Mouse (Mus musculus): ENCODE data around the gene Dtx3.
A peak's percentile ranks its signal among the peaks of the same experiment; 100 is the strongest.

Gene Dtx3

DNA sequence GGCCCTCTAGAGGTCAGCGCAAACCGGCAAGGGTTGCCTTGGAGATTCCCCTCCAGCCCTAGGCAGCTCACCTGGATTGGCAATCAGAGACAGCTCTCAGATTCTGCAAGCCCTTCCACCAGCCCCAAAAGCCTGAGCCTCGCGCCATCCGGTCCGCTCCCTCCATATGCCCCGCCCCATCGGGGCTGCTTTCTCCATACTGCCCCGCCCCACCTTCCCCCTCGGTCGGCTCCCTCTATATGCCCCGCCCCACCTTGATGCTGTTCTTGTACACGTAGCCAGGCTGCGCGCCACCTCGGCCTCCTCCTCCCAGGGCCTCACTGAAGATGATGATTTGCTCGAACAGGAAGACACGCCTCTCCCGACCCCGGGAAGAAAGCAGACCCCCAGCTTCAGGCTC, 11.8 kb downstream of the Dtx3 start:
- no peak for DNase-seq

DNA sequence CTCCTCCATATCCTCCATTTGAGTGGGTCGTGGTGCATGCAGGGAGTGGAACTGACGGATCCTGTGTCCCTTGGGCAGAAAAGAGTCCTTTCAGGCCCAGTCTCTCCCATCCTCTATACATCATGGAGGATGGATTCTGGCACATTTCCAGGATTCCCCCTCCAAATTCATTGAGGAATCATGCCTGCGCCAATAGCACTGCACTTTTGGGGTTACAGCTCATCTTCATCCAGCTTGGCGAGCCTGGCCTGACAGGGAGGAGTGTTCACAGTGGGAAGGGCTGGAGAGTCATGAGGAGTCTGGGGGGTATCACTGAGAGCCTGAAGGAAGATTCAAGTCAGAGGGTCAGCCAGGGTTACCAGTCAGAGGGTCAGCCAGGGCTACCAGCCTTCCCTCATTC, 12.9 kb downstream of the Dtx3 start:
- DNase-seq, result no peak

DNA sequence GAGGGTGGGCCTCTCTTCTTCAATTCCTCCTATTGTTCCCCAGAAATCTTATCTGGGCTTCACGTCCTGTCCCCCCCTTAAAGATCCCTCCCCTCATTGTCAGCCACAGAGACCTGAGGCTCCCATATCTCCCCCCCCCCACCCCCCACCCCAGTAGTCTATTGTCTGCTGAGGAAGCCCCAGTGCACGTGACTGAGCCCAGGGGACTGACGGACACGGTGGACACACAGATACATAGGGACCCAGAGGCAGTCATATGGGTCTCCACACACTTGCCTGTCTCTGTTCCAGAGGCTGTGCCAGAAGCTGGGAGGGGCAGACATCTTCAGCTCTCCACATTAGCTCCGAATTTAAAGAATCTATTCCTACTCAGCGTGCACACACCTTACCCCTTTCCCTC, 14.0 kb downstream of the Dtx3 start:
- no peak for DNase-seq

- DNase-seq, result no peak
These were observed 14.9 kb downstream of the Dtx3 start for GRCm38 (mm10) chr10:127180695-127181047.

GRCm38 (mm10) chr10:127179871-127180694, 15.4 kb downstream of the Dtx3 start, which contains the start of gene Slc26a10:
Slc26a10 (minus strand) TSS chr10:127180645.
- DNase-seq, result no peak

DNA sequence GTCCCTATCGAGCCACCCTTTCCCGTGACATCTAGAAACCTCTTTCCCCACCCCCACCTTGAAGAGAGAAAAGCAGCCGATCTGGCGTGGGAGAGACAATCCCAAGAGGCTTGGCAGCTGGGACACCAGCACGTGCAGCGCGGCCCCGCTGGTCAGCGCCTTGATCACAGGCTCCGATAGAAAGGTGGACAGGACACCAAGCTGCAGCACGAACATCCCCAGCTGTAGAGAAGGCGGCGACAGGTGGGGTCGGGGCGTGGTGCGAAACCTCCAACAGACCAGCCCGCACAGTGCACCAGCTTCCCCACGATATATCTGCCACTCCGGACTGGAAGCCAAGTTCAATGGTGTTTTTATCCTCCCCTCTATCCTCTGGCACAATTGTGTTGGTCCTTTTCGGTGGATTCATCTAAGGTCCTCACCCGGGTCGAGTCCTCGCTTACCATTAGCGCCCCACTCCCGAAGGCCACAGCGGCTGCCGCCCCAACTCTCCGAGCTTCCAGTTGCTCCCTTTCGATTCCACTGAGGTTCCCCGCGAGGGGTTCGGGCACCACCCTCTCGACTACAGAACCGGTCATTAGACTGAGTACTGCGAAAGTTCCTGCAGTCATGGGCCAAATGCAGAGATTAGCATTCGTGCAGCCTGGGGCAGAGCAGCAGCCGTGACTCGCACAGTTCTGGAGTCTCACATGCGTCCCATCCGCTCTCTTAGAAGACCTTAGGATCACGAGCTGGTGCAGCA, 17.1 kb downstream of the Dtx3 start:
- DNase-seq, result no peak

GRCm38 (mm10) chr10:127177719-127178118, 17.8 kb downstream of the Dtx3 start:
- DNase-seq, result no peak

DNA sequence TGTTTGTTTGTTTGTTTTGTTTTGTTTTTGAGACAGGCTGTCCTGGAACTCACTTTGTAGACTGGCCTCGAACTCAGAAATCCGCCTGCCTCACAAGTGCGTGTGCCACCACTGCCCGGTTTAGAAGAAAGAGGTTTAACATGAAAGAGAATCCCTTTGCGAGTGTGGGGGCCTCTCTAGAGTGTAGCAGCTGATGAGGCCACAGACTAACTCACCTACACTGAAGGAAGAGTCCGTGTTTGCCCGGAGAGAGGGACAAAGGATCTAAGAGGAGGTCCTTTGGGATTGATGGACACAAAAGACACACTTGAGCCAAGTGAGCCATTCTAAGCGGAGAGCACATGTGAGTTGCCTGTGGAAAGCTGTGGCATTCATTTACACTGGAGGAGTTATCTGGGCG, 18.3 kb downstream of the Dtx3 start:
- DNase-seq, result no peak

- DNase-seq, result no peak
These were observed 18.8 kb downstream of the Dtx3 start for GRCm38 (mm10) chr10:127176756-127177155.

DNA sequence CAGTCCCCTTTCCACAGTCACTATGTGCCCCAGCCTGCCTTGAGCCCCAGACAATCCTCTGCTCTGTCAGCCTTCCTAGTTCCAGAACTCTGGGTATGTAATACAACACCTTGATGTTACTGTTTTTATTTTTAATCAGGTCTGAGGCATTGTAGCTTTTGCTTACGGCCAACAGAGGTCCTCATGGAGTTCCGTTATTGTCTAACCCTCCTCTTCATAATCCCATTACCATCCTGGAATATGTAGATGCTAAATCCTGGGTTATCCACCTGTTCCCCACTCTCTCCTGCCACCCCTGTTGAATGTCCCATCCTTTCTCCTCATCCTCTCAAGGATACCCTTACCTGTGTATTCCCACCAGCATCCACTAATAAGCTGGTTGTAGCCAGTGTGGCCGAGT, 19.3 kb downstream of the Dtx3 start:
- no peak for DNase-seq

GRCm38 (mm10) chr10:127174170-127174569, 21.4 kb downstream of the Dtx3 start:
- DNase-seq, result no peak

- no peak for DNase-seq
These were observed 22.1 kb downstream of the Dtx3 start for GRCm38 (mm10) chr10:127173148-127174065.

DNA sequence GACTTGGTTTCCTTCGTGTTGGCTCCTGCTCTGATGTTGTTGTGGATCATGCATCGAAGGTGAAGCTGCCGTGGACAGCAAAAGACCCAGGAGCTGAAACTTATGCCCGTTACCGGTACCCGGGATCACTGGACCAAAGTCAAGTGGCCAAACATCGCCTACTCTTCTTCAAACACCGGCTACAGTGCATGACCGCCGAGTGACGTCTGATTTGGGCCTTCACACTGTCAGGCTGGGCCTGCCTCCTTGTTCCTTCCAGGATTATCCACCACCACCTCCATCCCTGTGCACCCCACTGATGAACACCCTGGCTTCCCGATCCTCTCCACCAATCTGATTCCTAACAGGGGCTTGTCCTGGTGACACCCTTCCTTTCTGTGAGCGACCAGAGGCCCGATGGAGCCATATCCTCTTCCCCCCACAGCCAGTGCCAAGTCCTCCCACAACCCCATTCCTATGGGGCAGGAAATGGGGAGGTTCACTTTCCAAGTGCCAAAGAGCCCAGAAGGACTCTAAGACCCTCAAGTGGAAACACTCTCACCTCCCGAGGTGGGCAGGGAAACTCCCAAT, 23.8 kb downstream of the Dtx3 start:
- DNase-seq, result no peak

- DNase-seq, result peak; percentile 73 to 85
These were observed 24.7 kb downstream of the Dtx3 start for GRCm38 (mm10) chr10:127170837-127171272.

DNA sequence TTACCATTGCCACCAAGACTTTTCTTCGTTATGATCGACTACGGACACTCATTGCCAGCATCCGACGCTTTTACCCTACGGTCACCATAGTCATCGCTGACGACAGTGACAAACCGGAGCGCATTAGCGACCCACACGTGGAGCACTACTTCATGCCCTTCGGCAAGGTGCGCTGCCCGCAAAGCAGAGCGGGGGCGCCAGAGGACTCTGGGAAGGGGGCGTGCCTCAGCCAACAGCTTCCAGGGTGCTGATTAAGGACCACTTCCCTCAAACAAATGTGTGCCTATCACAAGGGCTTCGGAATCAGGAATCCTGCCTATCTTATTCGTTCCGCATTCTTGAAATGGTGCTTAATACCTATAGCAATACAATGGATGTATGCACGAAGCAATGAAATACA, 25.5 kb downstream of the Dtx3 start:
- no peak for DNase-seq

DNA sequence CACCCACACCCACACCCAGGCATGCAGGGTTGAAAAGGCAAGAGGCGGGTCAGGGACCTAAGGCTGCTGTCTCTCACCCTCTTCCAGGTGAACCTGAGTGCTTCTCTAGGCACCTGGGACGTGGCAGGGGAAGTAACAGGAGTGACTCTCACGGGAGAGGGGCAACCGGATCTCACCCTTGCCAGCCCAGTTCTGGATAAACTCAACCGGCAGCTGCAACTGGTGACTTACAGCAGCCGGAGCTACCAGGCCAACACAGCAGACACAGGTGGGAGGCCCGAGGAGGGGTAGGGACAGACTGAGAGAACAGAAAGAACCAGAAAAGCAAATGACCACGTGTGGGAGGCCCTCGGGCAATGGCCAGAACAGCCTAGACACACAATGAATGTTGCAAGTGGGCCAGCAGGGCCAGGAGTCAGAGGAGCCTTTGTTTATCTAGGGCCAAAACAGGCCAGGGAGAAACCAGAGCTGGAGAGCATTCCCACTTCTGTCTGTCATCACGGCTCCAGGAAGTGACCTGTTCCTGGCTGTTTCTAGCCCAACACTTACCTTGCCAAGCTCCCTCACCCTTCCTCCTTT, 27.8 kb downstream of the Dtx3 start:
- DNase-seq, result no peak

DNA sequence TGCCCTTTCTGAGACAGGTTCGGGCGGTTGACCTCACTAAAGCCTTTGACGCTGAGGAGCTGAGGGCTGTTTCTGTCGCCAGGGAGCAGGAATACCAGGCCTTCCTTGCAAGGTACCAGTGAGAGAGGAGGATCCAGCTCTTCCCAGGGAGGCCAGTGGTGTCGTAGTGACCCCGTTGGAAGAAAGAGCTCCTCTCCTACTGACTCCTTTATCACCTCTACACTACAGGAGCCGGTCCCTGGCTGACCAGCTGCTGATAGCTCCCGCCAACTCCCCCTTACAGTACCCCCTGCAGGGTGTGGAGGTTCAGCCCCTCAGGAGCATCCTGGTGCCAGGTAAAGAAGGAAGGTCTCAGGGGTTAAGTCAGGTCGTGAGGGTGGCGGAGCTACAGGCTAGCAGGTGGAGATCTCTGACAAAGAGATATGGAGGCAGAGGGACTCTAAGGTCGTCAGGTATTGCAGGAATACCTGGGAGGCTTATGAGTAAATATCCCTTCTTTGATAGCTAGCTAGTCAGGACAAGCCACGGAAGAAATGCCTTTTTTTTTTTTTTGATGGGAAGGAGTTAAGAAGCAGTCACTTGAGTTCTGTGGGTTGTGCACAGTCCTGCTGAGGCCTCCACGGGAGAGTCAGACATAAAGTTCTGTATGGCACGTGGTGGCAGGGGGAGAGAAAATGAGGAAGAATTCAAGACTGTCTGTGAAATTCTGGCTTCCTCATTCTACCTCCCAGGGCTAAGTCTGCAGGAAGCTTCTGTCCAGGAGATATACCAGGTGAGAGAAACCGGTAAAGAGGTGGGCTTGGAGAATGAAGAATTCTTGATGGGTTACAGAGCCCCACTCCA, 28.5 kb downstream of the Dtx3 start:
- DNase-seq, result no peak

DNA sequence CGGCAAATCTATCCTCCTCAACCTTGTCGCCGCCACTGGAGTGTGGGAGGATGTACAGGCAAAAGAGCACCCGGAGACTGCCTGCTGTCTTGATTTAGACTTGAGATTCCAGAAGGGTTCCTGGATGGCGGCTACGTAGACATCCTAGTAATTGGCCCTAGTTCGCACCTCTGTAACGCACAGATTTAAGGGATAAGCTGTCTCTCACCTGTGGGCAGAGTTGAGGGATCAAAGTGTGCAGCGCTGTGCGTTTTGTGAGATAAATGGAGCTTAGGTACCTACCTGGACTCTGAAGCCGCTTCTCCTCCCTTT, 29.2 kb downstream of the Dtx3 start:
- no peak for DNase-seq

DNA sequence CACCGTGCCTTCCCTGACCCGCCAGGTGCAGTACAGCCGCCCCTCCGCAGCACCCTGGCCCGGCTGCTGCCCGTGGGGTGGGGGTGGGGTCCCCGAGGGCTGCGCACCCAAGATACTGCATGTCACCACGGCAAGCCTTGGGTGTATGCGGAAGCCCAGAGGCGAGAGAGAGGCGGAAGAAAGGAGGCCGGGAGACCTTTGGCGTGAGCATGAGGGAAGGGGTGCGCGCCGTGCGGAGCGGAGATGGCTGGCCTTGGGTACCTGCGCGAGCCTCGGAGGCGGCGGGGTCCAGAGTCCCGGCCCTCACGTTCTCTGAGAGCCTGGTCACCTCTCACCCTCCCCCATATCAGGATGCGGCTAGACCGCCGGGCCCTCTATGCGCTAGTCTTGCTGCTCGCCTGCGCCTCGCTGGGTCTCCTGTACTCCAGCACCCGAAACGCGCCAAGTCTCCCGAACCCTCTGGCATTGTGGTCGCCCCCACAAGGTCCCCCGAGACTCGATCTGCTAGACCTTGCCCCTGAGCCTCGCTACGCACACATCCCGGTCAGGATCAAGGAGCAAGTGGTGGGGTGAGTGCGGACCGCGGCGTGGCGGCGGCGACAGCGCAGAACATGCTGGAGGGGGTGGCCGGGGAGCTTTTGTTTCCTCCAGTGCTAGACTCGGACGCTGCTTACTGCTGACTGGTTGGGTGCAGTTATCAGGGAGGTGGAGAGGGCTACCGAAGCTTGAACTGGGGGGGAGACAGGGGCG, 29.7 kb downstream of the Dtx3 start:
- peak; percentile 72 to 74 for DNase-seq

GRCm38 (mm10) chr10:127165354-127165653, 30.2 kb downstream of the Dtx3 start:
- DNase-seq, result no peak

All from spleen, adult 18-20 months (tissue).